Comparison of ENCODE assay signal across 17 mouse cellular contexts in genomic region chr5:41811279-41811678, GRCm38 (mm10). TPM values are rescaled to one million over a fixed set of nuclear protein-coding genes. Genes with fewer than 3 reads are reported as not detected.
A peak's percentile ranks its signal among the peaks of the same experiment; 100 is the strongest.
DNase-seq lines count a peak whose midpoint lies in the region; ATAC-seq lines count a peak whose summit lies in the region.
"Had no signal": no experiment of that assay in that cellular context is flagged by ENCODE, and none has a peak within 500 bp of the region (broad histone marks: within the 10 kb centered on the region; RNA-seq: fewer than 3 reads in every experiment).

No protein-coding gene starts in this region.

- DNase-seq in 416B (ENCODE audit: low read depth) (peak; percentile 21), MEL-GATA-1-ER (ENCODE audit: extremely low read depth, low read depth) (peak; percentile 48)
- no peak for DNase-seq in layer of hippocampus, postnatal 14 days (ENCODE audit: low spot score in 2 of 2)
- DNase-seq: adrenal gland, adult 2 months; adrenal gland, postnatal 14 days; adrenal gland, postnatal 36 days; cerebellum, adult 11-12 months; cerebellum, adult 2 months; cerebellum, adult 9-10 months; cerebellum, postnatal 10 days; cerebellum, postnatal 25 days; embryo, embryonic 11 days had no signal

- peak; percentile 45; the same call in 1 of the 2 replicates for ATAC-seq in megakaryocyte, adult 5-6 weeks (ENCODE audit: poor library complexity, severe bottlenecking)
- no peak for ATAC-seq in megakaryocyte-erythroid progenitor cell, adult 5-6 weeks (replicated peaks; ENCODE audit: low FRiP score, low TSS enrichment, poor library complexity, severe bottlenecking)
- ATAC-seq in granulocyte monocyte progenitor cell, adult 5-6 weeks (replicated peaks; ENCODE audit: poor library complexity, severe bottlenecking) = no peak; the same call in 1 of the 2 replicates
- ATAC-seq: forebrain, embryonic 14.5 days; forebrain, embryonic 16.5 days had no signal

RNA-seq across cellular contexts. Expression of gene Bod1l, which starts 32.8 kb away (rescaled TPM):
- total RNA-seq in megakaryocyte, adult 5-6 weeks (2015) = 27.1 and 38.1 TPM in 2 replicates
- total RNA-seq in megakaryocyte, adult 5-6 weeks (2017) = 35.8 and 39.1 TPM in 2 replicates
- 31.9 and 35.3 TPM in 2 replicates for total RNA-seq in megakaryocyte-erythroid progenitor cell, adult 5-6 weeks (2014; fragmentation: Nextera tagmentation)
- 51.8 and 56.4 TPM in 2 replicates for total RNA-seq in megakaryocyte-erythroid progenitor cell, adult 5-6 weeks (2017)
- total RNA-seq in granulocyte monocyte progenitor cell, adult 5-6 weeks (2014; fragmentation: Nextera tagmentation) = 21.5 and 27.4 TPM in 2 replicates
- 35.3 and 40.6 TPM in 2 replicates for total RNA-seq in granulocyte monocyte progenitor cell, adult 5-6 weeks (2017)
- 10 to 100 TPM; 36.2 to 37.9 TPM for total RNA-seq in layer of hippocampus, postnatal 14 days (2021)

RNA-seq across cellular contexts. Expression of gene Nkx3-2, which starts 47.0 kb away (rescaled TPM):
- total RNA-seq in megakaryocyte, adult 5-6 weeks (2015) = not detected in 2 replicates
- total RNA-seq in megakaryocyte, adult 5-6 weeks (2017) = not detected in 2 replicates
- not detected in 2 replicates for total RNA-seq in megakaryocyte-erythroid progenitor cell, adult 5-6 weeks (2014; fragmentation: Nextera tagmentation)
- total RNA-seq in megakaryocyte-erythroid progenitor cell, adult 5-6 weeks (2017) = not detected in 2 replicates
- total RNA-seq in granulocyte monocyte progenitor cell, adult 5-6 weeks (2014; fragmentation: Nextera tagmentation) = not detected in 2 replicates
- total RNA-seq in granulocyte monocyte progenitor cell, adult 5-6 weeks (2017) = not detected in 2 replicates
- not detected for total RNA-seq in layer of hippocampus, postnatal 14 days (2021)
- total RNA-seq: adrenal gland, adult 2 months; adrenal gland, postnatal 14 days; adrenal gland, postnatal 36 days had no signal

Comparison
In these comparisons a context has a peak if more than half of its experiments do, and no peak if none do; other contexts are left out.
1. DNase-seq: peak in 416B (single experiment) and MEL-GATA-1-ER (single experiment); none in layer of hippocampus, postnatal 14 days (0 of 2).